Mouse (Mus musculus) midbrain, postnatal 0 days (tissue): ENCODE measurements around the gene Aff3. TPM values are rescaled to one million over a fixed set of nuclear protein-coding genes. Genes with fewer than 3 reads are reported as not detected.

Source experiments
- ATAC-seq: fragments of 200-750 bp; cut with Nextera tagmentation; 2 replicates; pipeline ENCODE4 v1.8.0; 2017; ENCODE audit warnings: moderate number of reproducible peaks, mild to moderate bottlenecking, moderate TSS enrichment, moderate library complexity; ENCODE audit not compliant: low FRiP score
- DNase-seq: peaks from one replicate; pipeline ENCODE4 v3.0.0-alpha.2; 2015; ENCODE audit warnings: low spot score
- H3K27ac ChIP-seq: fragments of 300-500 bp; sonication (generic); 2 replicates; pipeline ENCODE4 v1.5.1; 2014; ENCODE audit warnings: low read depth, mild to moderate bottlenecking, low read length, mixed read lengths
- H3K27me3 ChIP-seq: fragments of 300-500 bp; sonication (generic); 2 replicates; pipeline ENCODE4 v1.6.1; 2014; ENCODE audit warnings: low read length, control low read depth, mixed read lengths; ENCODE audit not compliant: insufficient read depth
- H3K36me3 ChIP-seq: fragments of 300-500 bp; sonication (generic); 2 replicates; pipeline ENCODE4 v1.6.1; 2014; ENCODE audit warnings: low read length, control low read depth, mixed read lengths; ENCODE audit not compliant: insufficient read depth
- H3K4me1 ChIP-seq: fragments of 300-500 bp; sonication (generic); 2 replicates; pipeline ENCODE4 v1.6.1; 2014; ENCODE audit warnings: mild to moderate bottlenecking, control low read depth, antibody characterized with exemption, low read length, mixed read lengths; ENCODE audit not compliant: insufficient read depth
- H3K4me2 ChIP-seq: fragments of 300-500 bp; sonication (generic); 2 replicates; pipeline ENCODE4 v1.6.1; 2014; ENCODE audit warnings: low read depth, mild to moderate bottlenecking, low read length, mixed read lengths; ENCODE audit not compliant: poor library complexity, severe bottlenecking
- H3K4me3 ChIP-seq: fragments of 300-500 bp; sonication (generic); 2 replicates; pipeline ENCODE4 v1.5.1; 2014; ENCODE audit warnings: low read depth, mild to moderate bottlenecking, low read length, moderate library complexity
- H3K9ac ChIP-seq: fragments of 300-500 bp; sonication (generic); replicated peaks from 2 replicates; pipeline ENCODE4 v1.6.1; 2014; ENCODE audit warnings: mild to moderate bottlenecking, low read length, moderate library complexity, mixed read lengths; ENCODE audit not compliant: poor library complexity, severe bottlenecking
- H3K9me3 ChIP-seq: fragments of 300-500 bp; sonication (generic); 2 replicates; pipeline ENCODE4 v1.6.1; 2016; ENCODE audit warnings: low read length, control low read depth
- CTCF ChIP-seq: IDR thresholded peaks from 2 replicates; pipeline ENCODE4 v1.5.1; 2016; ENCODE audit warnings: antibody characterized with exemption, mild to moderate bottlenecking
- WGBS: fragments of 180-500 bp; shearing (Covaris S2); extraction: QIAGEN DNeasy Blood & Tissue Kit; methylation state at CpG from one replicate; pipeline ENCODE4 v1.1.7; 2014; 5-methylcytosine and 5-hydroxymethylcytosine counted together
- polyA plus RNA-seq: library from polyadenylated mRNA; unstranded; fragments of >200 nt; fragmentation: Nextera tagmentation; extraction: Ambion mirVana; gene quantifications from 2 replicates; pipeline ENCODE4 v1.2.1, GENCODE M21; 2015
- total RNA-seq: library from RNA; depleted of rRNA; stranded (reverse); fragments of >200 nt; gene quantifications from 2 replicates; pipeline ENCODE4 v1.2.3, GENCODE M21; 2014

The Aff3 gene
- total and polyA plus RNA-seq, 2 experiments from 2014 or later, result 20.6 to 61.2 TPM

- Histone ChIP-seq H3K4me1 (peaks cover 8% of the 10 kb centered on the region; the same call in 1 of the 2 replicates), H3K9me3 (no peaks in the 10 kb centered on the region), H3K9ac (no peak overlapping the region), H3K4me2 (no peak overlapping the region), H3K27me3 (no peaks in the 10 kb centered on the region), H3K36me3 (no peaks in the 10 kb centered on the region), H3K4me3 (no peak overlapping the region), H3K27ac (no peak overlapping the region)
- DNase-seq (no peak), ATAC-seq (no peak)
- no peak for TF ChIP-seq CTCF
- WGBS, result 82% methylated on average over 4 of the region's 4 CpGs
Observed at GRCm38 (mm10) chr1:38541536-38541935, 123.2 kb downstream of the Aff3 start.

GRCm38 (mm10) chr1:38536929-38537540 is 127.7 kb downstream of the Aff3 start:
- H3K9me3 ChIP-seq, result no peaks in the 10 kb centered on the region
- no peak overlapping the region for H3K27ac ChIP-seq
- H3K4me1 ChIP-seq, result peaks cover 6% of the 10 kb centered on the region; the same call in 1 of the 2 replicates
- no peak for TF ChIP-seq CTCF
- H3K4me2 ChIP-seq, result no peak overlapping the region
- ATAC-seq (no peak), DNase-seq (no peak)
- no peaks in the 10 kb centered on the region for H3K27me3 ChIP-seq
- H3K4me3 ChIP-seq, result no peak overlapping the region
- WGBS, result 50% methylated on average over 16 of the region's 16 CpGs
- H3K9ac ChIP-seq, result no peak overlapping the region
- peaks cover 8% of the 10 kb centered on the region; the same call in 1 of the 2 replicates for H3K36me3 ChIP-seq

- 89% methylated on average over 7 of the region's 7 CpGs for WGBS
- Histone ChIP-seq H3K4me1 (no peaks in the 10 kb centered on the region), H3K36me3 (peaks cover 8% of the 10 kb centered on the region; the same call in 1 of the 2 replicates), H3K9me3 (no peaks in the 10 kb centered on the region), H3K4me2 (no peak overlapping the region), H3K9ac (no peak overlapping the region), H3K4me3 (no peak overlapping the region), H3K27me3 (no peaks in the 10 kb centered on the region), H3K27ac (no peak overlapping the region)
- no peak for TF ChIP-seq CTCF
- DNase-seq (no peak), ATAC-seq (no peak)
Observed at GRCm38 (mm10) chr1:38532581-38532980, 132.2 kb downstream of the Aff3 start.

- ATAC-seq (no peak), DNase-seq (no peak)
- 0 out of 2 replicates have a peak, but pooled peaks cover 8% of the 10 kb centered on the region for H3K36me3 ChIP-seq
- H3K4me2 ChIP-seq, result no peak overlapping the region
- H3K4me1 ChIP-seq, result no peaks in the 10 kb centered on the region
- H3K4me3 ChIP-seq, result no peak overlapping the region
- H3K27me3 ChIP-seq, result no peaks in the 10 kb centered on the region
- no peak overlapping the region for H3K27ac ChIP-seq
- no peaks in the 10 kb centered on the region for H3K9me3 ChIP-seq
- TF ChIP-seq CTCF, result no peak
- 92% methylated on average over 5 of the region's 5 CpGs for WGBS
- no peak overlapping the region for H3K9ac ChIP-seq
Observed at GRCm38 (mm10) chr1:38528607-38529006, 136.1 kb downstream of the Aff3 start.

- Histone ChIP-seq H3K27me3 (no peaks in the 10 kb centered on the region), H3K4me3 (no peak overlapping the region), H3K4me2 (no peak overlapping the region), H3K27ac (no peak overlapping the region), H3K9me3 (no peaks in the 10 kb centered on the region), H3K9ac (no peak overlapping the region), H3K4me1 (no peaks in the 10 kb centered on the region), H3K36me3 (0 out of 2 replicates have a peak, but pooled peaks cover 10% of the 10 kb centered on the region)
- 96% methylated on average over 5 of the region's 5 CpGs for WGBS
- DNase-seq (no peak), ATAC-seq (no peak)
- no peak for TF ChIP-seq CTCF
Observed at GRCm38 (mm10) chr1:38526568-38526967, 138.2 kb downstream of the Aff3 start.

- Histone ChIP-seq H3K4me2 (no peak overlapping the region), H3K9me3 (no peaks in the 10 kb centered on the region), H3K27ac (no peak overlapping the region), H3K36me3 (peaks cover 13% of the 10 kb centered on the region; the same call in 1 of the 2 replicates), H3K9ac (no peak overlapping the region), H3K4me1 (no peaks in the 10 kb centered on the region), H3K27me3 (no peaks in the 10 kb centered on the region), H3K4me3 (no peak overlapping the region)
- no peak for TF ChIP-seq CTCF
- WGBS, result 97% methylated on average over 11 of the region's 11 CpGs
- ATAC-seq (no peak), DNase-seq (no peak)
Observed at GRCm38 (mm10) chr1:38521651-38522050, 143.1 kb downstream of the Aff3 start.
